Mouse (Mus musculus): Measurements from ENCODE around the gene Radil. TPM values are rescaled to one million over a fixed set of nuclear protein-coding genes. Genes with fewer than 3 reads are reported as not detected.
A peak's percentile ranks its signal among the peaks of the same experiment; 100 is the strongest.

Radil gene
- polyA plus RNA-seq, 1 experiment from 2014 or later, result 3.2 TPM

DNA sequence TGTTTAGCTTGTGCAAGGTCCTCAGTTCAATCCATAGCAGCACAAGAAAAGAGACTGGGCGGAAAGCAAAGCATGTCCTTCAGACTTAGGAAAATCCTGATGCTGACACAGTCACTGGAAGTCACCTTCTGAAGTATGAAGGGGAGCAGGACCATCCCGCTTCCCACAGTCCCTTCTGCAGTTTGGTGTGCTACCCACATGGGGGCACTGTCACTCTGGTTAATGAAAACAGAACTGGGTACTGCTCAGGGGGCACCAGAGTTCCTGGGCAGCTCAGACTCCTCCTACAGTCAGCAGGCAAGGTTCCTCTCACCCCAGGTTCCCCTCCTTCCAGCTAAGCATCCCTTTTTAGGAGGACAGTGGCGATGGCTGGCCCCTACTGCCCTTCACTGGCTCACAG, 51.9 kb downstream of the Radil start:
- WGBS, result 30% methylated on average over 3 of the region's 3 CpGs
- Histone ChIP-seq H3K9ac (no peak overlapping the region), H3K36me3 (replicated peaks) (no peaks in the 10 kb centered on the region), H3K4me1 (peaks cover 14% of the 10 kb centered on the region), H3K4me2 (no peak overlapping the region), H3K4me3 (replicated peaks) (no peak overlapping the region), H3K27ac (no peak overlapping the region), H3K9me3 (no peaks in the 10 kb centered on the region), H3K27me3 (peaks cover 12% of the 10 kb centered on the region)
- ATAC-seq (ENCODE audit: low FRiP score), result no peak

DNA sequence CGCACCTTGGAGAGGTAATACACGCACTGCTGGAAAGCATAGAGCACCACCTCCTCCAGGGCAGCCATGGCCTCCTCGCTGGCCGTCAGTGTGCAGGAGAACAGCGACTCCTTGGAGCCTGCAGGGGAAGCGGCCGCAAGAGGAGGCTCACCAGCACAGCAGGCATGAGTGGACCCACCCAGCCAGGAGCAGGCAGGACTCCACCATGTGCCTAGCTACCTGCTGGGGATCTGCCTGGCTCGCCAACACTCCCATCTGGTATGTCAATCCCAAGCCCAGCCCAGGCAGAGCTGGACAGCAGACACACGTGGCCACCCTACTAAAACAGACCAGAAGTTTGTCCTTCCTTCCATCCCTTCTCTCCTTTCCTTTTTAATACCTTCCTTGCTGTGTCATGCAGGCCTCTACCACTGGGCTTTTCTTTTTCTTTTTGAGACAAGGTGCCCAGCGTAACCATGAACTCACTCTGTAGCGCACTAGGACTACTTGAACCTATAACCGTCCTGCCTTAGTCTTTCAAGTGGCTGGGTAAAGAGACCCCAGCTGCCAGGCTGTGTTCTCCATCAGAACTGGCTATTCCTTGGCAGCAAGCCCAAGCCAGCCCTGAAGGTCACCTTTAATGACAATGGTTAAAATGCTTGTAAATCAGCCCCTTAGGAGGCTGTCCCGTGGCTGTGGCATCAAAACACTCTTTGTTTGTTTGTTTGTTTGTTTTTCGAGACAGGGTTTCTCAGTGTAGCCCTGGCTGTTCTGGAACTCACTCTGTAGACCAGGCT, 55.4 kb downstream of the Radil start:
- Histone ChIP-seq H3K27ac (no peak overlapping the region), H3K27me3 (peaks cover 8% of the 10 kb centered on the region; the same call in 1 of the 2 replicates), H3K4me1 (peaks cover 14% of the 10 kb centered on the region), H3K36me3 (replicated peaks) (no peaks in the 10 kb centered on the region), H3K4me3 (replicated peaks) (no peak overlapping the region), H3K9me3 (no peaks in the 10 kb centered on the region), H3K4me2 (no peak overlapping the region), H3K9ac (no peak overlapping the region)
- ATAC-seq (ENCODE audit: low FRiP score), result no peak
- WGBS, result 52% methylated on average over 14 of the region's 14 CpGs

DNA sequence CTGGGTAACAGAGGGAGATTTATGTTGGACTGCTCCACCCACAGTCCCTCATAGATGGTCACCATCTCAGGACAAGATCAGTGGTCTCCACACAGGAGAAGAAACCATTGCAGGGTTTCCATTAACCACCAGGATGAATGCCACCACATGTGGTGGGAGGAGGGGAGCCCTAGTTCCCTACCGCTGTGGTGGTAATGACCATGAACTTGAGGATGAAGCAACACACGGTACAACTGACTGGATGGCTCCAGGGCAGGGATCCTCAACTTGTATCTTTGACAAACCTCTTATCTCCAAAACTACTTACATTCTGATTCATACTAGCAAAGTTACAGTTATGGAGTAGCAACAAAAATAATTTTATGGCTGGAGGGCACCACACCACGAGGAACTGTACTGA, 57.6 kb downstream of the Radil start:
- no peak overlapping the region for H3K27ac ChIP-seq
- H3K9ac ChIP-seq, result no peak overlapping the region
- WGBS, result 84% methylated on average over 3 of the region's 3 CpGs
- H3K4me2 ChIP-seq, result no peak overlapping the region
- H3K4me3 ChIP-seq (replicated peaks), result no peak overlapping the region
- no peaks in the 10 kb centered on the region for H3K9me3 ChIP-seq
- no peaks in the 10 kb centered on the region for H3K36me3 ChIP-seq (replicated peaks)
- peaks cover 8% of the 10 kb centered on the region; the same call in 1 of the 2 replicates for H3K27me3 ChIP-seq
- no peak for ATAC-seq (ENCODE audit: low FRiP score)
- peaks cover 10% of the 10 kb centered on the region for H3K4me1 ChIP-seq

DNA sequence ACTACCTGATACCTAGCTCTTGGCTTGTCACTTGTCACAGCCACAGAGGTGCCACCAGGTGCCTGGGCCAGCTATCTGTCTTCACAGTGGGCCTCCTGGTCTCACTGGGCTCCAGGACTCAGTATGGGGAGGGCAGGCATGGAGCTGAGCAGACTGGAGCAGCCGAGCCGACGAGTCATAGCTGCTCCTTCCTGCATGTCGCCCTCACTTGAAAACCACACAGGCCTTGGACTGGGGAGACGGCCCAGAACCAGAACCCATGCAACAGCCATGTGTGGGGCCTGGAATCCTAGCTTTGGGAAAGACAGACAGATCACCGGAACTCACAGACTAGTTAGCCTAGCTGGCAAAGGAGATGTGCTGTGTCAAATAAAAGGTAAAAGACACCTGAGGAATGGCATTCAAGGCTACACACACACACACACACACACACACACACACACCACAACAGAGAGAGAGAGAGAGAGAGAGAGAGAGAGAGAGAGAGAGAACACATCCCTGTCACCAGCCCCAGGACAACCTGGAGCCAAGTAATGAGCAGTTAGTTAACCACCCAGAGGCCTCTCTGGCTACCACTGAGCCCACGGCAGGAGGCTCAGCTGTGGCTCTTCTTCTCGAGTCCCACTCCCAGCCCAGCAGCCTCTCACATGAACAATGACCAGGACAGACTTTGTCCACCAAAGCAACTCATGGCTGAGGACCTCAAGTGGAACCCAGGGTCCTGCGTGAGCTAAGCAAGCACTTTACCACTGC, 60.8 kb downstream of the Radil start:
- no peak overlapping the region for H3K4me2 ChIP-seq
- no peak overlapping the region for H3K4me3 ChIP-seq (replicated peaks)
- no peaks in the 10 kb centered on the region for H3K36me3 ChIP-seq (replicated peaks)
- no peak overlapping the region for H3K27ac ChIP-seq
- no peak for ATAC-seq (ENCODE audit: low FRiP score)
- no peaks in the 10 kb centered on the region for H3K9me3 ChIP-seq
- 80% methylated on average over 9 of the region's 9 CpGs for WGBS
- peaks cover 8% of the 10 kb centered on the region; the same call in 1 of the 2 replicates for H3K27me3 ChIP-seq
- H3K4me1 ChIP-seq, result peaks cover 6% of the 10 kb centered on the region; the same call in 1 of the 2 replicates
- no peak overlapping the region for H3K9ac ChIP-seq

- no peaks in the 10 kb centered on the region for H3K36me3 ChIP-seq (replicated peaks)
- H3K9ac ChIP-seq, result no peak overlapping the region
- H3K4me3 ChIP-seq (replicated peaks), result no peak overlapping the region
- H3K4me2 ChIP-seq, result no peak overlapping the region
- no peaks in the 10 kb centered on the region for H3K27me3 ChIP-seq
- no peaks in the 10 kb centered on the region for H3K9me3 ChIP-seq
- WGBS, result 78% methylated on average over 9 of the region's 9 CpGs
- peaks cover 4% of the 10 kb centered on the region; the same call in 1 of the 2 replicates for H3K4me1 ChIP-seq
- H3K27ac ChIP-seq, result no peak overlapping the region
- ATAC-seq (ENCODE audit: low FRiP score), result no peak
Measured at GRCm38 (mm10) chr5:142486654-142487053, 64.2 kb downstream of the Radil start.

DNA sequence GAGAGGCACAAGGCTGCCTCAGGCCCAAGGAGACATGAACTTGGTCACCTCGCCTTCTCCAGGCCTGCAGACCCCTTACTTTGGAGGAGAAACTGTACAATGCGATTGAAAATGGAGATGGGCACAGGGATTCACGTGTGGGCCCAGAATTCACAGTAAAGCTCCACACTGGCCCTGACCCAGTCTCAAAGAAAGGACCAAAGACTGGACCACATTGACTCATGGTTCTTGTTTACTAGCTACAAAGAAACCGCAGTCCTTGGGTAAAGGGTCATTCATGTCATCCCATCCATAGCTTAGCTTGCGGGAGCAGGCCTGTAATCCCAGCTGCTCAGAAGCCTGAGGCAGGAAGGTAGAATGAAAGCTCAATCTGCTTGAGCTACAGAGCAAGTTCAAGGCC, 67.3 kb downstream of the Radil start:
- Histone ChIP-seq H3K4me2 (no peak overlapping the region), H3K4me3 (replicated peaks) (no peak overlapping the region), H3K9me3 (no peaks in the 10 kb centered on the region), H3K9ac (no peak overlapping the region), H3K36me3 (replicated peaks) (no peaks in the 10 kb centered on the region), H3K4me1 (peaks cover 8% of the 10 kb centered on the region), H3K27me3 (no peaks in the 10 kb centered on the region), H3K27ac (no peak overlapping the region)
- 92% methylated on average over 5 of the region's 5 CpGs for WGBS
- ATAC-seq (ENCODE audit: low FRiP score), result no peak

GRCm38 (mm10) chr5:142482512-142482911, 68.4 kb downstream of the Radil start:
- no peak for ATAC-seq (ENCODE audit: low FRiP score)
- H3K9me3 ChIP-seq, result no peaks in the 10 kb centered on the region
- no peak overlapping the region for H3K4me2 ChIP-seq
- no peaks in the 10 kb centered on the region for H3K27me3 ChIP-seq
- H3K4me1 ChIP-seq, result peaks cover 8% of the 10 kb centered on the region
- no peak overlapping the region for H3K9ac ChIP-seq
- WGBS, result 65% methylated on average over 2 of the region's 2 CpGs
- H3K27ac ChIP-seq, result no peak overlapping the region
- H3K36me3 ChIP-seq (replicated peaks), result no peaks in the 10 kb centered on the region
- H3K4me3 ChIP-seq (replicated peaks), result no peak overlapping the region

DNA sequence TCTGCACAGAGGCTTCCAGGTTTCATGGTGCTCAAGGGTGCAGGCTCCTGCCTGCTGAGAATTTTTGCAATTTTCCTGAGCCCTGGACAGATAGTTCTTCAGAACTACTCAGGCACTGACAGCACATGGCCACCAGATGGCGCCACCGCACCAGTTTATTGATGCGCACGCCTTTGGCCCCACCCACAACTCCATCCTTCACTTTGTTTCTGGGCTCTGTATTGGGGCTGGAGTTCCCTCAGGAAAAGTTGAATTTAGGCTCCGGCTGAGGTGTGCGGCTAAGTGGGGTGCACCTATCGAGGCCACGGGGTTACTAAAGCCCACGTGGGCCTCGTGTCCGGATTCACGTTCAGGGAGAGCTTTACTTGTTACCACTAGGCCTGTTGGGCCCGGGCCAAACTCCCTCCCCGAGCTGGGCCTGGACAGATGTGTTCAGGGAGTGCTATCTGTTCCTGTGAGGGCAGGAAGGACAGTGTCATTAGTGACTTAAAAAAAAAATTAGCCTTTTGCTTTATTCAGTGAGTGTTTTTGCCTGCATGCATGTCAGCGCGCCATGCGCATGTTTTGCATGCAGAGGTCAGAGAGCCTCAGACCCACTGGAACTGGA, 72.0 kb downstream of the Radil start:
- ATAC-seq (ENCODE audit: low FRiP score), result peak; percentile 49
- WGBS, result 33% methylated on average over 17 of the region's 17 CpGs
- Histone ChIP-seq H3K4me1 (peaks cover 4% of the 10 kb centered on the region; the same call in 1 of the 2 replicates), H3K9ac (no peak overlapping the region), H3K4me3 (replicated peaks) (no peak overlapping the region), H3K27me3 (no peaks in the 10 kb centered on the region), H3K9me3 (no peaks in the 10 kb centered on the region), H3K36me3 (replicated peaks) (peaks cover 12% of the 10 kb centered on the region), H3K27ac (no peak overlapping the region), H3K4me2 (peak overlapping the region; percentile 30; the same call in 1 of the 2 replicates)

DNA sequence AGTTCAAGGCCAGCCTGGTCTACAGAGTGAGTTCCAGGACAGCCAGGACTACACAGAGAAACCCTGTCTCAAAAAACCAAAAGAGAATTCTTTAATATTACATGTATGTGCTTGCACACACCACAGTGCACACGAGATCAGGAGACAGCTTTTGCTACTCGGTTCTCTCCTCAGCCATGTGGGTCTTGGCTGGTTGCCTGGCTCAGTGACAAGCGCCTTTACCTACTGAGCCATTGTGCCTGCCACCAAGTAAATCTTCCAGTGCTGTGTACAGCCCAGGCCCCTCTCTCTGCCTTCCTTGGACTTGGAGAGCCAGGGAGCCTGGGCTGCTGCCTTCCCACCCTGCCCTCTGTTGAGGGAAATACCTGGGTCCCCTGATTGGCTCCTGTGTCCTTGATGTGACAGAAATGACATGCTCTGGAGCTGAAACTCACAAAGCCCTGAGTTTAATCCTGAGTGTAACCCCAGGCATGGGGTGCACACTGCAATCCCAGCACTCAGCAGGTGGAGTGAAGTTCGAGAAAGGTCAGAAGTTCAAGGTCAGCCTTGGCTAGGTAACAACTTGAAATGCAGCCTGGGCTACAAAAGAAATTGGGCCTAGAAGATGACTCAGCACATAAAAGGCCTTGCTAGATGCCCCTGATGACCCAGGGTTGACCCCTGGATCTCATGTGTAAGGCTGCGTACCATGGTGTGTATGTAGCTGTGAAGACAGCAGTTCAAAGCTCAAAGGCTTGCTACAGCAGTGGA, 72.9 kb downstream of the Radil start:
- Histone ChIP-seq H3K36me3 (replicated peaks) (peaks cover 12% of the 10 kb centered on the region), H3K9me3 (no peaks in the 10 kb centered on the region), H3K4me2 (no peak overlapping the region), H3K27ac (no peak overlapping the region), H3K9ac (no peak overlapping the region), H3K27me3 (no peaks in the 10 kb centered on the region), H3K4me3 (replicated peaks) (no peak overlapping the region), H3K4me1 (peaks cover 8% of the 10 kb centered on the region; the same call in 1 of the 2 replicates)
- no peak for ATAC-seq (ENCODE audit: low FRiP score)
- 91% methylated on average over 5 of the region's 5 CpGs for WGBS

- peaks cover 12% of the 10 kb centered on the region for H3K36me3 ChIP-seq (replicated peaks)
- H3K4me1 ChIP-seq, result peaks cover 8% of the 10 kb centered on the region; the same call in 1 of the 2 replicates
- WGBS, result 89% methylated on average over 12 of the region's 12 CpGs
- no peak overlapping the region for H3K4me3 ChIP-seq (replicated peaks)
- no peaks in the 10 kb centered on the region for H3K27me3 ChIP-seq
- no peak overlapping the region for H3K9ac ChIP-seq
- no peak overlapping the region for H3K27ac ChIP-seq
- H3K4me2 ChIP-seq, result no peak overlapping the region
- ATAC-seq (ENCODE audit: low FRiP score), result no peak
- H3K9me3 ChIP-seq, result no peaks in the 10 kb centered on the region
Measured at GRCm38 (mm10) chr5:142477346-142477745, 73.6 kb downstream of the Radil start.

GRCm38 (mm10) chr5:142475669-142476068, 75.2 kb downstream of the Radil start:
- Histone ChIP-seq H3K36me3 (replicated peaks) (peaks cover 12% of the 10 kb centered on the region), H3K9ac (no peak overlapping the region), H3K4me3 (replicated peaks) (no peak overlapping the region), H3K27ac (no peak overlapping the region), H3K4me1 (peaks cover 8% of the 10 kb centered on the region; the same call in 1 of the 2 replicates), H3K9me3 (no peaks in the 10 kb centered on the region), H3K27me3 (no peaks in the 10 kb centered on the region), H3K4me2 (no peak overlapping the region)
- 73% methylated on average over 7 of the region's 7 CpGs for WGBS
- no peak for ATAC-seq (ENCODE audit: low FRiP score)

GRCm38 (mm10) chr5:142473696-142474095, 77.2 kb downstream of the Radil start:
- Histone ChIP-seq H3K4me3 (replicated peaks) (no peak overlapping the region), H3K27ac (no peak overlapping the region), H3K27me3 (no peaks in the 10 kb centered on the region), H3K4me1 (0 out of 2 replicates have a peak, but pooled peaks cover 5% of the 10 kb centered on the region), H3K9me3 (no peaks in the 10 kb centered on the region), H3K9ac (no peak overlapping the region), H3K4me2 (no peak overlapping the region), H3K36me3 (replicated peaks) (peaks cover 30% of the 10 kb centered on the region)
- no peak for ATAC-seq (ENCODE audit: low FRiP score)
- 65% methylated on average over 10 of the region's 10 CpGs for WGBS

Measured in forebrain, embryonic 12.5 days (tissue).